ENCODE assay signal across 26 mouse cellular contexts in the genomic region with DNA sequence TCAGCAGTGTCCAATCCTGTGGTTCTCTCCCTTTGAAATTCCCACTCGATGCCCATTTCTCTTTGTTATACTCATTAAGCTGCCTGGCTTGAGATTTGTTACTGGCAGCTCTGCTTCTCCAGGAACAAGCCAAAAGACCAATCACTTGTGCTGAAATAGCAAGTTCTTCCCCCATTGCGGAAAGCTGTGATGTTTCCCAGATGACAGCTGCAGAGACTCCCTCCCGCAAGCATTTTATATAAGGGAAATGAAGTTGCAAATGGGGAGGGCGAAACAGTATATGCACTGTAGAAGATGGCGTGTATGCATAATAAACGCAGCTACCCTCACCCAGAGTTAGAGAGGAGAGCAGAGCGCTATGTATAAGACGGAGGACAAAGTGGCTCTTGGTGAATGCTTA.
DNase-seq lines count a peak whose midpoint lies in the region; ATAC-seq and TF ChIP-seq lines count a peak whose summit lies in the region.
"Had no signal": no experiment of that assay in that cellular context is flagged by ENCODE, and none has a peak within 500 bp of the region (broad histone marks: within the 10 kb centered on the region; RNA-seq: fewer than 3 reads in every experiment).

No protein-coding gene starts in this region.

- H3K4me1 ChIP-seq in forebrain, embryonic 14.5 days (ENCODE audit: control insufficient read depth, insufficient read depth, low read length): no peaks in the 10 kb centered on the region
- H3K4me1 ChIP-seq in forebrain, embryonic 10.5 days: no peaks in the 10 kb centered on the region
- H3K4me1 ChIP-seq: embryonic facial prominence, embryonic 12.5 days; forebrain, embryonic 13.5 days; hindbrain, embryonic 15.5 days; limb, embryonic 15.5 days; megakaryocyte, embryonic 14.5 days; neural tube, embryonic 12.5 days had no signal

- no peak overlapping the region for H3K4me3 ChIP-seq in forebrain, embryonic 14.5 days (ENCODE audit: low read depth, low read length)
- H3K4me3 ChIP-seq in forebrain, embryonic 10.5 days: no peak overlapping the region
- H3K4me3 ChIP-seq in layer of hippocampus, adult 2 months: no peak overlapping the region
- H3K4me3 ChIP-seq: embryonic facial prominence, embryonic 12.5 days; forebrain, embryonic 13.5 days; hindbrain, embryonic 15.5 days; limb, embryonic 15.5 days; megakaryocyte, embryonic 14.5 days; neural tube, embryonic 12.5 days had no signal

- H3K27me3 ChIP-seq in forebrain, embryonic 14.5 days (replicated peaks; ENCODE audit: control insufficient read depth, insufficient read depth, low read length): no peaks in the 10 kb centered on the region
- no peaks in the 10 kb centered on the region for H3K27me3 ChIP-seq in forebrain, embryonic 10.5 days (ENCODE audit: poor library complexity, severe bottlenecking)
- H3K27me3 ChIP-seq: embryonic facial prominence, embryonic 12.5 days; forebrain, embryonic 13.5 days; hindbrain, embryonic 15.5 days; limb, embryonic 15.5 days; megakaryocyte, embryonic 14.5 days; neural tube, embryonic 12.5 days had no signal

- H3K36me3 ChIP-seq in forebrain, embryonic 14.5 days (ENCODE audit: control insufficient read depth, insufficient read depth, low read length): no peaks in the 10 kb centered on the region
- no peaks in the 10 kb centered on the region for H3K36me3 ChIP-seq in forebrain, embryonic 10.5 days (replicated peaks)
- H3K36me3 ChIP-seq: embryonic facial prominence, embryonic 12.5 days; hindbrain, embryonic 15.5 days; limb, embryonic 15.5 days; neural tube, embryonic 12.5 days had no signal

- ATAC-seq in forebrain, embryonic 14.5 days: no peak
- no peak for ATAC-seq in monocyte, adult 5-6 weeks (replicated peaks; ENCODE audit: insufficient number of reproducible peaks, low FRiP score, low TSS enrichment, poor library complexity, severe bottlenecking)
- ATAC-seq: forebrain, embryonic 13.5 days had no signal

- no peak overlapping the region for H3K27ac ChIP-seq in forebrain, embryonic 14.5 days (ENCODE audit: low read depth, low read length)
- H3K27ac ChIP-seq in forebrain, embryonic 10.5 days: no peak overlapping the region
- H3K27ac ChIP-seq in layer of hippocampus, adult 2 months: peak overlapping the region; percentile 32; the same call in 1 of the 2 replicates
- H3K27ac ChIP-seq: embryonic facial prominence, embryonic 12.5 days; forebrain, embryonic 13.5 days; hindbrain, embryonic 15.5 days; limb, embryonic 15.5 days; liver, embryonic 14.5 days; neural tube, embryonic 12.5 days had no signal

- H3K4me2 ChIP-seq in forebrain, embryonic 14.5 days (ENCODE audit: low read length): no peak overlapping the region
- H3K4me2 ChIP-seq: embryonic facial prominence, embryonic 12.5 days; forebrain, embryonic 13.5 days; heart, embryonic 11.5 days; hindbrain, embryonic 15.5 days; limb, embryonic 15.5 days; lung, embryonic 14.5 days; neural tube, embryonic 12.5 days had no signal

- WGBS in forebrain, embryonic 14.5 days: 88% methylated on average over 8 of the region's 8 CpGs
- 91% methylated on average over 8 of the region's 8 CpGs for WGBS in forebrain, embryonic 10.5 days

- no peak overlapping the region for H3K9ac ChIP-seq in forebrain, embryonic 14.5 days (ENCODE audit: low read length)
- H3K9ac ChIP-seq: embryonic facial prominence, embryonic 12.5 days; forebrain, embryonic 13.5 days; hindbrain, embryonic 15.5 days; limb, embryonic 15.5 days; liver, embryonic 14.5 days; lung, embryonic 14.5 days; neural tube, embryonic 12.5 days had no signal

- TF ChIP-seq CTCF in layer of hippocampus, adult 2 months (conservative IDR thresholded peaks at IDR 0.05): no peak

- DNase-seq in forebrain, embryonic 14.5 days (ENCODE audit: low spot score): peak; percentile 18
- no peak for DNase-seq in forebrain, embryonic 10.5 days (ENCODE audit: extremely low spot score, low spot score)
- peak in 1 of 2 experiments; percentile 44 for DNase-seq in layer of hippocampus, adult 2 months (ENCODE audit: low spot score in 2 of 2)
- DNase-seq in layer of hippocampus, adult 11-12 months (ENCODE audit: low spot score): no peak
- peak; percentile 25 to 51 for DNase-seq in left cerebral cortex, adult 18-20 months (ENCODE audit: low spot score in 2 of 2)
- DNase-seq in right cerebral cortex, postnatal 10 days (ENCODE audit: low spot score in 2 of 2): peak; percentile 28 to 46
- DNase-seq in urinary bladder, adult 18-20 months (ENCODE audit: low spot score in 2 of 2): no peak
- DNase-seq: adrenal gland, postnatal 14 days; cerebellum, adult 11 months; cerebellum, postnatal 14 days; kidney, adult 2 months; kidney, postnatal 10 days; layer of hippocampus, adult 9-11 months; lung, embryonic 14.5 days; lung, postnatal 36 days; midbrain, embryonic 14.5 days; thymus, postnatal 14 days had no signal

- no peaks in the 10 kb centered on the region for H3K9me3 ChIP-seq in forebrain, embryonic 14.5 days (replicated peaks; ENCODE audit: control insufficient read depth, low read length)
- H3K9me3 ChIP-seq in forebrain, embryonic 10.5 days: no peaks in the 10 kb centered on the region
- H3K9me3 ChIP-seq: embryonic facial prominence, embryonic 12.5 days; forebrain, embryonic 13.5 days; hindbrain, embryonic 15.5 days; limb, embryonic 15.5 days; megakaryocyte, embryonic 14.5 days; neural tube, embryonic 12.5 days had no signal

Comparison
In these comparisons a context has a peak if more than half of its experiments do, and no peak if none do; other contexts are left out.
1. DNase-seq: peak in forebrain, embryonic 14.5 days (single experiment), left cerebral cortex, adult 18-20 months (2 of 2) and right cerebral cortex, postnatal 10 days (2 of 2); none in forebrain, embryonic 10.5 days (single experiment), layer of hippocampus, adult 11-12 months (single experiment) and urinary bladder, adult 18-20 months (0 of 2).